Mouse (Mus musculus) midbrain, embryonic 11.5 days (tissue): ENCODE measurements around the gene Hist1h2bg. TPM values are rescaled to one million over a fixed set of nuclear protein-coding genes. Genes with fewer than 3 reads are reported as not detected.
A peak's percentile ranks its signal among the peaks of the same experiment; 100 is the strongest.
"Not testable (repeated sequence)": the region's sequence is repeated elsewhere in the genome, so short reads cannot be mapped to it uniquely, and the experiment has no call there.

Experiments used
- ATAC-seq: fragments of 200-750 bp; cut with Nextera tagmentation; 2 replicates; pipeline ENCODE4 v1.8.0; 2017; ENCODE audit warnings: moderate TSS enrichment, moderate library complexity; ENCODE audit not compliant: low FRiP score
- DNase-seq: peaks from one replicate; pipeline ENCODE4 v3.0.0; 2015; ENCODE audit warnings: low spot score; ENCODE audit errors: missing footprints
- H3K27ac ChIP-seq: fragments of 300-500 bp; sonication (generic); 2 replicates; pipeline ENCODE4 v1.5.1; 2014; ENCODE audit warnings: low read depth, low read length
- H3K27me3 ChIP-seq: fragments of 300-500 bp; sonication (generic); 2 replicates; pipeline ENCODE4 v1.6.1; 2014; ENCODE audit warnings: mild to moderate bottlenecking, low read length, moderate library complexity, mixed read lengths; ENCODE audit not compliant: control insufficient read depth, insufficient read depth
- H3K36me3 ChIP-seq: fragments of 300-500 bp; sonication (generic); 2 replicates; pipeline ENCODE4 v1.6.1; 2014; ENCODE audit warnings: mild to moderate bottlenecking, low read length, moderate library complexity, mixed read lengths; ENCODE audit not compliant: control insufficient read depth, insufficient read depth
- H3K4me1 ChIP-seq: fragments of 300-500 bp; sonication (generic); 2 replicates; pipeline ENCODE4 v1.6.1; 2014; ENCODE audit warnings: low read length; ENCODE audit not compliant: control insufficient read depth, insufficient read depth
- H3K4me2 ChIP-seq: fragments of 300-500 bp; sonication (generic); 2 replicates; pipeline ENCODE4 v1.6.1; 2014; ENCODE audit warnings: mild to moderate bottlenecking, moderate library complexity
- H3K4me3 ChIP-seq: fragments of 300-500 bp; sonication (generic); 2 replicates; pipeline ENCODE4 v1.5.1; 2014; ENCODE audit warnings: low read depth, low read length
- H3K9ac ChIP-seq: fragments of 300-500 bp; sonication (generic); 2 replicates; pipeline ENCODE4 v1.6.1; 2014; ENCODE audit warnings: low read length
- H3K9me3 ChIP-seq: fragments of 300-500 bp; sonication (generic); 2 replicates; pipeline ENCODE4 v1.6.1; 2016; ENCODE audit warnings: low read length; ENCODE audit not compliant: control insufficient read depth
- WGBS: fragments of 180-500 bp; shearing (Covaris S2); extraction: QIAGEN DNeasy Blood & Tissue Kit; methylation state at CpG from one replicate; pipeline ENCODE4 v1.1.7; 2014; 5-methylcytosine and 5-hydroxymethylcytosine counted together
- polyA plus RNA-seq: library from polyadenylated mRNA; unstranded; fragments of >200 nt; fragmentation: Nextera tagmentation; extraction: Ambion mirVana; gene quantifications from 2 replicates; pipeline ENCODE4 v1.2.1, GENCODE M21; 2014

Hist1h2bg gene
- polyA plus RNA-seq, 1 experiment from 2014 or later, result 6.2 TPM

DNA sequence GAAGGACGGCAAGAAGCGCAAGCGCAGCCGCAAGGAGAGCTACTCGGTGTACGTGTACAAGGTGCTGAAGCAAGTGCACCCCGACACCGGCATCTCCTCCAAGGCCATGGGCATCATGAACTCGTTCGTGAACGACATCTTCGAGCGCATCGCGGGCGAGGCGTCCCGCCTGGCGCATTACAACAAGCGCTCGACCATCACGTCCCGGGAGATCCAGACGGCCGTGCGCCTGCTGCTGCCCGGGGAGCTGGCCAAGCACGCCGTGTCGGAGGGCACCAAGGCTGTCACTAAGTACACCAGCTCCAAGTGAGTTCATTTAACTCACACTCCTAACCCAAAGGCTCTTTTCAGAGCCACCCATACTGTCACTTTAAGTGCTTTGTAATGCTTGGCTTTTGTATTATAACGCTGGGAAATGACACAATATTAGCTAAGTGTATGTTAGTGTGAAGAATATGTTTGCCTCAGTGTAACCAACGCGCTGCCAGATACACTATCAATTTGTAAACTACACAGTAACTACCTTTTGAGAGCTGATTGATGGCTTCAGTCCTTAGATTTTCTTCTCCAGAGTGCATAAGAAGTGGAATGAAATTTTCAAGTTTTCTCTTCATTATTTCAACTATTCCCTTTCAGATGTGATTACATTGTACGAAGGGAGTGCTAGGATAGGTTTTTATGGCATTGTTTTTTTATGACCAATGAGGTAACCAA is 465 bp downstream of the Hist1h2bg start:
- peak overlapping the region; percentile 75 for H3K9ac ChIP-seq
- ATAC-seq, H3K36me3 ChIP-seq, H3K9me3 ChIP-seq, H3K27me3 ChIP-seq, H3K4me1 ChIP-seq: not testable (repeated sequence)
- peak overlapping the region; percentile 93 for H3K27ac ChIP-seq
- peak; percentile 91 for DNase-seq
- WGBS, result under 1% methylated on average over 11 of the region's 34 CpGs
- H3K4me2 ChIP-seq, result peak overlapping the region; percentile 63
- H3K4me3 ChIP-seq, result peak overlapping the region; percentile 43

DNA sequence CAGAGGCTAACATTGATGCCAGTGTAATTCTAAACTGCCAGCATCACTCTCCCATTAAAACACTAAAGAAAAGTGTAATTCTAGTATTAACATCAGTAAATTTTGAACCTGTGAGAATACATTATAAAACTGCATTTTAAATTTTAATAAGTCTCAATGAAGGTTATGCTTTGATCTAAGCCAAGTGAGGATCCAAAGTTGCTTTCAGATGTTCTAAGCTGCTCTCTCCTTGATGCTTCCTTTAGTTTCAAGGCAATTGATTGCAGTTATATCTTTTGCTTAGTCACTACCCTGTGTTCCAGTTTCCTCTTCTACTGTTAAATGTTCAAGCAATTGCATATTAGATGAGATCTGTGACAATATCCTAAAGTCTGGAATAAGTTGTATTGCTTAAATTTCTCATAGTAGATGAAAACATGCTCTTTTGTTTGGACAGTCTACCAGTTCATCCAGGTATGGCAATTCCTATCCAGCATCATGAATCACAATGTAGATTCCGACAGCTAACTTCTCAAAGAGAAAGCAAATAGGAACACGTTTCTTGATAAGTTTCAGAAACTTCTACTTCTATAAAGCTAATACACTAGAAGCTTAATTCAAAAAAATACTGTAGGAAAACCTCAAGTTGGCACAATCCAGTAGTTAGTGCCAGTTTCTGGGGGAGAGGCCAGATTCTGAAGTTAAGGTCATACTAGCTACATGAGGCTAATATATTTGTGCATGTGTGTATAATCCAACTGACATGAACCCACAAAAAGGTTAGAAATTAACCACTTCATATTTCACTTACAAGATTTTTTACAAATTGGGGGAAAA is 1.2 kb downstream of the Hist1h2bg start:
- Histone ChIP-seq H3K9me3 (no peaks in the 10 kb centered on the region), H3K27ac (peak overlapping the region; percentile 93), H3K36me3 (no peaks in the 10 kb centered on the region), H3K4me2 (peak overlapping the region; percentile 63), H3K9ac (peak overlapping the region; percentile 75), H3K27me3 (no peaks in the 10 kb centered on the region), H3K4me1 (peaks cover 15% of the 10 kb centered on the region), H3K4me3 (peak overlapping the region; percentile 43)
- DNase-seq (peak; percentile 92), ATAC-seq (no peak)
- 42% methylated on average over 2 of the region's 2 CpGs for WGBS

DNA sequence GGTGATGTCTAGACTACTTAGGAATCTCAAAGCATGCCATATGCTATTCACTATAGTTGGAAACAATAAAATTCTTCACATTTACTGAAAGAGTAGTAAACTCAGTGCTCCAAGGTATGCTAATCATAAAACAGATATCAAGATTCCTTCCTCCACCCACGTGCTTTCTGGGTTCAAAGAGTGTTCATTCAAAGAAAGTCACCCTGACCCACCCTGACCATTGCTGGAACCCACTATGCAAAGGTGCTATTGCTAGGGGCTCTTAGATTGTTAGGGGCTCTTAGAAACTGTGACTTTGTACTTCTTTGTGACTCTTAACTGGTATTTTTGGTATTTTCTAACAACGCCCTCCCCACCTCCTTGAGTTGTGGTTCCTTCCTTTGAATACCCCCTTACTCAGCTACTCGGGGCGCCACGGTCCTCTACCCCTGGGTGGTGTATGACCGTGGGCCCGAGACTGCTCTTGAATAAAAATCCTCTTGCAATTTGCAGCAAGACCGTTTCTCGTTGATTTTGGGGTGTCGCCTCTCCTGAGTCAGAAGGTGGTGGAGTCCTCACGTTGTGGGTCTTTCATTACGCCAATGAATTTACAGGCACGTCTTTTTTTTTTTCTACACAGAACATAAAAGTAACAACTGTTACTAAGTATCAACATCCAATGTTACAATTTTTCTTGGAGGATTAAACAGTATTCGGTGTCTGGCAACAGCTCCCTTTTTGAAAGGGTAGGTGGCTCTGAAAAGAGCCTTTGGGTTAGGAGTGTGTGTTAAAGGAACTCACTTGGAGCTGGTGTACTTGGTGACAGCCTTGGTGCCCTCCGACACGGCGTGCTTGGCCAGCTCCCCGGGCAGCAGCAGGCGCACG is 2.1 kb downstream of the Hist1h2bg start:
- not testable (repeated sequence) for H3K27me3 ChIP-seq, ATAC-seq, H3K36me3 ChIP-seq, H3K9me3 ChIP-seq
- peak; percentile 91 for DNase-seq
- peak overlapping the region; percentile 63 for H3K4me2 ChIP-seq
- H3K4me3 ChIP-seq, result peak overlapping the region; percentile 18; the same call in 1 of the 2 replicates
- peak overlapping the region; percentile 55 for H3K9ac ChIP-seq
- WGBS, result 11% methylated on average over 17 of the region's 20 CpGs
- peak overlapping the region; percentile 93 for H3K27ac ChIP-seq
- peaks cover 15% of the 10 kb centered on the region for H3K4me1 ChIP-seq

DNA sequence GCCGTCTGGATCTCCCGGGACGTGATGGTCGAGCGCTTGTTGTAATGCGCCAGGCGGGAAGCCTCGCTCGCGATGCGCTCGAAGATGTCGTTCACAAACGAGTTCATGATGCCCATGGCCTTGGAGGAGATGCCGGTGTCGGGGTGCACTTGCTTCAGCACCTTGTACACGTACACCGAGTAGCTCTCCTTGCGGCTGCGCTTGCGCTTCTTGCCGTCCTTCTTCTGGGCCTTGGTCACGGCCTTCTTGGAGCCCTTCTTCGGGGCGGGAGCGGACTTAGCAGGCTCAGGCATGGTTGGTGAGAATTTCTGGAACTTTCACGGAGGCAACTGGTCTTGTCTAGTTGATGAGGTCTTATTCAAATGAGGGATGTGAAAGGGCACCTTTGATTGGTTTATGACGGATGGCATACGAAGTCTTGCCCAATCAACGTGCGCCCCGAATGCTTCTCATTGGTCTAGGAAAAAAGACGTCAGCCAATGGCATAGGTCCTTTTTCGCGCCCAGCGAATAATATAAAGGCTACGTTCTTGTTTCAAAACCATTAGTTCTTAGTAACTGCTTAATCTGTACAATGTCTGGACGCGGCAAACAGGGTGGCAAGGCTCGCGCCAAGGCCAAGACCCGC is 2.8 kb downstream of the Hist1h2bg start, which contains the start of the genes Hist1h2bf and Hist1h2ad:
Gene Hist1h2bf, minus strand, starts transcription at position 299 of the 627 bp plus-strand sequence.
Gene Hist1h2ad, plus strand, starts transcription at position 484 of the 627 bp plus-strand sequence.
- 0% methylated on average over 24 of the region's 42 CpGs for WGBS
- peak within 1 kb of the TSS; percentile 39; the same call in 1 of the 2 replicates for H3K4me3 ChIP-seq
- H3K27me3 ChIP-seq, H3K36me3 ChIP-seq, H3K9me3 ChIP-seq: not testable (repeated sequence)
- ATAC-seq (peak; percentile 90), DNase-seq (peak; percentile 98)
- peak within 1 kb of the TSS; percentile 93 for H3K27ac ChIP-seq
- H3K9ac ChIP-seq, result peak within 1 kb of the TSS; percentile 62
- peak within 1 kb of the TSS; percentile 63 for H3K4me2 ChIP-seq
- H3K4me1 ChIP-seq, result peaks cover 15% of the 10 kb centered on the region

DNA sequence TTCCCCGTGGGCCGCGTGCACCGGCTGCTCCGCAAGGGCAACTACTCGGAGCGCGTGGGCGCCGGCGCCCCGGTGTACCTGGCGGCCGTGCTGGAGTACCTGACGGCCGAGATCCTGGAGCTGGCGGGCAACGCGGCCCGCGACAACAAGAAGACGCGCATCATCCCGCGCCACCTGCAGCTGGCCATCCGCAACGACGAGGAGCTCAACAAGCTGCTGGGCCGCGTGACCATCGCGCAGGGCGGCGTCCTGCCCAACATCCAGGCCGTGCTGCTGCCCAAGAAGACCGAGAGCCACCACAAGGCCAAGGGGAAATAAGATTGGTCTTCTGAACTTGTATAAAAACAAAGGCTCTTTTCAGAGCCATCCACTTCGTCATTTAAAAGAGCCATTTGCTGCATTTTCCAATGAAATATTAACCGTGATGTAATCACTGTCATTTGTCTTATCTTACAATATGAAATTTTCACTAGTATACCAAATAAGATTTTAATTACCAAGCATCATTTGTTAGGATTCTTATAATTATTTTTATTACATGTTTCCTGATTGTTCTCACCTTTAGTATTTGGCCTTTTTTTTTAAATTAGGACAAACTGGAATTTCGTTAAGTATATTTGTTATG is 3.5 kb downstream of the Hist1h2bg start:
- not testable (repeated sequence) for H3K36me3 ChIP-seq, H3K9me3 ChIP-seq, H3K27me3 ChIP-seq, ATAC-seq
- 0% methylated on average over 4 of the region's 39 CpGs for WGBS
- peak overlapping the region; percentile 27; the same call in 1 of the 2 replicates for H3K4me3 ChIP-seq
- peak overlapping the region; percentile 62 for H3K9ac ChIP-seq
- H3K4me1 ChIP-seq, result peaks cover 15% of the 10 kb centered on the region
- H3K4me2 ChIP-seq, result peak overlapping the region; percentile 61
- H3K27ac ChIP-seq, result peak overlapping the region; percentile 83
- peak; percentile 92 for DNase-seq

DNA sequence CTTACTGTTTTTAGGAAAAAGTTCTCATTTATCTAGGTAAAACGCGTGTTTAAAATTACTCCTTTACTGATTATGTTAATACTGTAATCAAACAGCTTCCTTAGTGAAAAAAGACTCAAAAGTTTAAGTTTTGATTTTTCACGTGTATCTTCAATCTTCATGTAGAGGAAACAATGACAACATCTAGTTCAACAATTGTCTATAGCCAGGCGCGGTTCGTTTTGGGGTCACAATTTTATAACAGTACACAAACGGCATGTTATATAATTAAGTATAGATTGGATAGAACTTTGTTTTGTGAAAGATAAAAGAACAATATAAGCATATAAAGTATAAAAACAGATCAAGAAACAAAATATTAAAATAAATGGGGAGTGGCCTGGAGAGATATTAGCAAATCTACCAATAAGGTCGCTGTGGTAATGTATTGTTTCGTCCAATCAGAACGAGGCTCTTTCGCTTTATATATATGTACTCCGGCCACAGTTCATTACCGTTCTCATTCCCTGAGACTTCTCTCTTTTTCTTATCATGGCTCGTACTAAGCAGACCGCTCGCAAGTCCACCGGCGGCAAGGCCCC is 4.2 kb downstream of the Hist1h2bg start, which contains the start of gene Hist1h3d:
Gene Hist1h3d, plus strand, starts transcription at position 493 of the 581 bp plus-strand sequence.
- peak within 1 kb of the TSS; percentile 77 for H3K9ac ChIP-seq
- WGBS, result under 1% methylated on average over 18 of the region's 18 CpGs
- H3K4me2 ChIP-seq, result peak within 1 kb of the TSS; percentile 61
- peak within 1 kb of the TSS; percentile 39 for H3K4me3 ChIP-seq
- DNase-seq, result peak; percentile 94
- no peaks in the 10 kb centered on the region for H3K27me3 ChIP-seq
- no peaks in the 10 kb centered on the region for H3K36me3 ChIP-seq
- no peaks in the 10 kb centered on the region for H3K9me3 ChIP-seq
- H3K4me1 ChIP-seq, result peaks cover 11% of the 10 kb centered on the region
- H3K27ac ChIP-seq, result peak within 1 kb of the TSS; percentile 83
- peak; percentile 60 for ATAC-seq

DNA sequence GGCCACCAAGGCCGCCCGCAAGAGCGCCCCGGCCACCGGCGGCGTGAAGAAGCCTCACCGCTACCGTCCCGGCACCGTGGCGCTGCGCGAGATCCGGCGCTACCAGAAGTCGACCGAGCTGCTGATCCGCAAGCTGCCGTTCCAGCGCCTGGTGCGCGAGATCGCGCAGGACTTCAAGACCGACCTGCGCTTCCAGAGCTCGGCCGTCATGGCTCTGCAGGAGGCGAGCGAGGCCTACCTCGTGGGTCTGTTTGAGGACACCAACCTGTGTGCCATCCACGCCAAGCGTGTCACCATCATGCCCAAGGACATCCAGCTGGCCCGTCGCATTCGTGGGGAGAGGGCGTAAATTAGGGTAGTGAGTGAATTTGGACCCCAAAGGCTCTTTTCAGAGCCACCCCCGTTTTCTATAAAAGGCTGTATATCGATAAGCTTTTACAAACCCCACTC is 4.7 kb downstream of the Hist1h2bg start:
- H3K9me3 ChIP-seq, ATAC-seq, H3K27me3 ChIP-seq, H3K36me3 ChIP-seq: not testable (repeated sequence)
- peak overlapping the region; percentile 81 for H3K27ac ChIP-seq
- DNase-seq, result peak; percentile 92
- H3K9ac ChIP-seq, result peak overlapping the region; percentile 77
- peak overlapping the region; percentile 39 for H3K4me3 ChIP-seq
- H3K4me1 ChIP-seq, result peaks cover 11% of the 10 kb centered on the region
- H3K4me2 ChIP-seq, result peak overlapping the region; percentile 61
- under 1% methylated on average over 11 of the region's 40 CpGs for WGBS
